Mouse (Mus musculus) MEL (cell line): Measurements from ENCODE around the gene Tax1bp3. TPM values are rescaled to one million over a fixed set of nuclear protein-coding genes. Genes with fewer than 3 reads are reported as not detected.

Experiments used
- DNase-seq: peaks from one replicate; pipeline ENCODE4 v3.0.0; 2011; ENCODE audit warnings: low read depth, low spot score
- H3K27ac ChIP-seq: 2 replicates; pipeline ENCODE4 v1.5.1; 2012; ENCODE audit warnings: low read depth, mild to moderate bottlenecking, control low read depth, low read length, moderate library complexity; ENCODE audit not compliant: control insufficient read depth
- H3K27me3 ChIP-seq, 2 experiments: fragments of 150-350 bp in 1 of 2; sonication (generic) in 1 of 2; 2 replicates each; pipeline ENCODE4 v1.6.1; 2012; ENCODE audit warnings: low read length in 2 of 2, mild to moderate bottlenecking in 2 of 2, improper control_type of control experiment in 1 of 2, moderate library complexity in 1 of 2; ENCODE audit not compliant: insufficient read depth in 2 of 2, control insufficient read depth in 1 of 2
- H3K36me3 ChIP-seq, 2 experiments: 2 replicates each; pipeline ENCODE4 v1.6.1; 2012 to 2014; ENCODE audit warnings: low read length in 2 of 2, improper control_type of control experiment in 1 of 2, inconsistent platforms in 1 of 2, mild to moderate bottlenecking in 1 of 2; ENCODE audit not compliant: insufficient read depth in 2 of 2, control insufficient read depth in 1 of 2
- H3K4me1 ChIP-seq, 2 experiments: fragments of 150-350 bp in 1 of 2; sonication (generic) in 1 of 2; 2 replicates each; pipeline ENCODE4 v1.6.1; 2012; ENCODE audit warnings: low read length in 2 of 2, improper control_type of control experiment in 1 of 2, mild to moderate bottlenecking in 1 of 2; ENCODE audit not compliant: insufficient read depth in 2 of 2, control insufficient read depth in 1 of 2
- H3K4me3 ChIP-seq, 2 experiments: fragments of 150-350 bp in 1 of 2; sonication (generic) in 1 of 2; 2 replicates each; pipeline ENCODE4 v1.5.1; 2012; ENCODE audit warnings: low read depth in 2 of 2, low read length in 2 of 2, mild to moderate bottlenecking in 2 of 2, moderate library complexity in 2 of 2, control low read depth in 1 of 2, improper control_type of control experiment in 1 of 2; ENCODE audit not compliant: control insufficient read depth in 1 of 2, insufficient read depth in 1 of 2
- H3K79me2 ChIP-seq: 2 replicates; pipeline ENCODE4 v1.6.1; 2012; ENCODE audit warnings: mild to moderate bottlenecking, low read length, moderate library complexity; ENCODE audit not compliant: control insufficient read depth, poor library complexity, insufficient read depth
- H3K9ac ChIP-seq: 2 replicates; pipeline ENCODE4 v1.6.1; 2012; ENCODE audit warnings: low read depth, mild to moderate bottlenecking, control low read depth, low read length, moderate library complexity; ENCODE audit not compliant: control insufficient read depth, poor library complexity, severe bottlenecking
- H3K9me3 ChIP-seq: fragments of 150-350 bp; sonication (generic); replicated peaks from 2 replicates; pipeline ENCODE4 v1.6.1; 2012; ENCODE audit warnings: mild to moderate bottlenecking, low read length, improper control_type of control experiment, moderate library complexity; ENCODE audit not compliant: insufficient read depth
- CTCF ChIP-seq, 3 experiments: IDR thresholded peaks in 2 of 3; conservative IDR thresholded peaks in 1 of 3; 2 replicates each; pipeline ENCODE4 v1.5.1; 2011 to 2012; ENCODE audit warnings: low read length in 3 of 3, low read depth in 2 of 3, mild to moderate bottlenecking in 2 of 3, improper control_type of control experiment in 1 of 3, inconsistent platforms in 1 of 3, mixed read lengths in 1 of 3, moderate library complexity in 1 of 3; ENCODE audit not compliant: control insufficient read depth in 1 of 3, insufficient read depth in 1 of 3, poor library complexity in 1 of 3, severe bottlenecking in 1 of 3
- ETS1 ChIP-seq: IDR thresholded peaks from 2 replicates; pipeline ENCODE4 v1.6.1; 2012; ENCODE audit warnings: low read depth, mild to moderate bottlenecking, inconsistent platforms, low read length, improper control_type of control experiment, moderate library complexity
- GABPA ChIP-seq: IDR thresholded peaks from 2 replicates; pipeline ENCODE4 v1.6.1; 2012; ENCODE audit warnings: low read depth, mild to moderate bottlenecking, inconsistent platforms, low read length, improper control_type of control experiment, moderate library complexity
- GATA1 ChIP-seq: IDR thresholded peaks from 2 replicates; pipeline ENCODE4 v1.6.1; 2011; ENCODE audit warnings: low read depth, low read length, improper control_type of control experiment
- JUND ChIP-seq: IDR thresholded peaks from 2 replicates; pipeline ENCODE4 v1.6.1; 2011; ENCODE audit warnings: low read depth, mild to moderate bottlenecking, improper control_type of control experiment, low read length
- MAFK ChIP-seq: IDR thresholded peaks from 2 replicates; pipeline ENCODE4 v1.6.1; 2011; ENCODE audit warnings: low read depth, mild to moderate bottlenecking, low read length, improper control_type of control experiment, borderline replicate concordance
- MAX ChIP-seq: IDR thresholded peaks from 2 replicates; pipeline ENCODE4 v1.6.1; 2011; ENCODE audit warnings: low read length, improper control_type of control experiment
- MAZ ChIP-seq: IDR thresholded peaks from 2 replicates; pipeline ENCODE4 v1.6.1; 2012; ENCODE audit warnings: low read depth, mild to moderate bottlenecking, inconsistent platforms, low read length, improper control_type of control experiment
- MEF2A ChIP-seq: IDR thresholded peaks from 2 replicates; pipeline ENCODE4 v1.6.1; 2014; ENCODE audit warnings: low read depth, mild to moderate bottlenecking, inconsistent platforms, low read length, improper control_type of control experiment; ENCODE audit not compliant: poor library complexity, insufficient replicate concordance, severe bottlenecking; ENCODE audit errors: extremely low read depth
- POLR2AphosphoS2 ChIP-seq: IDR thresholded peaks from 2 replicates; pipeline ENCODE4 v1.6.1; 2011; ENCODE audit warnings: low read length, improper control_type of control experiment
- POLR2AphosphoS5 ChIP-seq: IDR thresholded peaks from 2 replicates; pipeline ENCODE4 v1.6.1; 2012; ENCODE audit warnings: low read depth, borderline replicate concordance, mild to moderate bottlenecking, inconsistent platforms, low read length, moderate library complexity, mixed read lengths
- RAD21 ChIP-seq: IDR thresholded peaks from 2 replicates; pipeline ENCODE4 v1.6.1; 2011; ENCODE audit warnings: mild to moderate bottlenecking, low read depth, low read length, improper control_type of control experiment
- RCOR1 ChIP-seq: IDR thresholded peaks from 2 replicates; pipeline ENCODE4 v1.6.1; 2012; ENCODE audit warnings: low read depth, mild to moderate bottlenecking, inconsistent platforms, low read length, improper control_type of control experiment
- SIN3A ChIP-seq: IDR thresholded peaks from 2 replicates; pipeline ENCODE4 v1.6.1; 2012; ENCODE audit warnings: low read length, improper control_type of control experiment, inconsistent platforms
- SMC3 ChIP-seq: IDR thresholded peaks from 2 replicates; pipeline ENCODE4 v1.6.1; 2011; ENCODE audit warnings: low read depth, low read length, improper control_type of control experiment
- TAL1 ChIP-seq: IDR thresholded peaks from 2 replicates; pipeline ENCODE4 v1.6.1; 2012; ENCODE audit warnings: mild to moderate bottlenecking, inconsistent platforms, low read length, moderate library complexity, mixed read lengths
- TBP ChIP-seq: IDR thresholded peaks from 2 replicates; pipeline ENCODE4 v1.8.0; 2011; ENCODE audit warnings: low read depth, low read length, improper control_type of control experiment
- TCF12 ChIP-seq: IDR thresholded peaks from 2 replicates; pipeline ENCODE4 v1.6.1; 2014; ENCODE audit warnings: low read depth, mild to moderate bottlenecking, inconsistent platforms, low read length, improper control_type of control experiment, moderate library complexity
- USF2 ChIP-seq, 2 experiments: IDR thresholded peaks; 2 replicates each; pipeline ENCODE4 v1.6.1; 2011 to 2012; ENCODE audit warnings: improper control_type of control experiment in 2 of 2, low read length in 2 of 2, borderline replicate concordance in 1 of 2, inconsistent platforms in 1 of 2, low read depth in 1 of 2, mild to moderate bottlenecking in 1 of 2; ENCODE audit not compliant: insufficient read depth in 1 of 2
- ZC3H11A ChIP-seq: IDR thresholded peaks from 2 replicates; pipeline ENCODE4 v1.6.1; 2012; ENCODE audit warnings: low read depth, mild to moderate bottlenecking, inconsistent platforms, low read length, improper control_type of control experiment
- ZKSCAN1 ChIP-seq: IDR thresholded peaks from 2 replicates; pipeline ENCODE4 v1.6.1; 2012; ENCODE audit warnings: low read depth, mild to moderate bottlenecking, inconsistent platforms, low read length, improper control_type of control experiment, moderate library complexity
- ZNF384 ChIP-seq: IDR thresholded peaks from 2 replicates; pipeline ENCODE4 v1.6.1; 2012; ENCODE audit warnings: low read depth, mild to moderate bottlenecking, inconsistent platforms, low read length, improper control_type of control experiment
- polyA plus RNA-seq, 2 experiments: library from polyadenylated mRNA; stranded (reverse) in 1 of 2; unstranded in 1 of 2; fragments of >175 nt in 1 of 2; fragments of >200 nt in 1 of 2; gene quantifications; 2 replicates each; pipeline versions ENCODE4 v1.2.1 to v1.2.4; 2012; ENCODE audit warnings: low replicate concordance in 2 of 2, low read depth in 1 of 2; ENCODE audit not compliant: insufficient read length in 2 of 2, insufficient read depth in 1 of 2, missing spikeins in 1 of 2
- total RNA-seq: library from RNA; depleted of rRNA; stranded (reverse); fragments of 300-350 nt; gene quantifications from 2 replicates; pipeline ENCODE4 v1.2.3, GENCODE M21; 2012

Tax1bp3 gene
- total and polyA plus RNA-seq, 3 experiments: 13.1 to 30.9 TPM; not detected in 1

GRCm38 (mm10) chr11:73205194-73205593 lies 28.3 kb downstream of the Tax1bp3 start:
- Histone ChIP-seq H3K9ac (no peak overlapping the region), H3K36me3 (0 out of 4 replicates have a peak, but pooled peaks cover 0 to under 1% of the 10 kb centered on the region in 2 experiments), H3K27me3 (no peaks in the 10 kb centered on the region), H3K9me3 (no peaks in the 10 kb centered on the region), H3K27ac (no peak overlapping the region), H3K4me3 (no peak overlapping the region), H3K79me2 (no peaks in the 10 kb centered on the region), H3K4me1 (no peaks in the 10 kb centered on the region)
- TF ChIP-seq MAFK: no peak
- TF ChIP-seq TAL1: no peak
- TF ChIP-seq TBP: no peak
- TF ChIP-seq MEF2A: no peak
- TF ChIP-seq GATA1: no peak
- TF ChIP-seq USF2 (IDR thresholded peaks at IDR 0.05; ENCODE audit: borderline replicate concordance in 1 of 2, insufficient read depth in 1 of 2, low read depth in 1 of 2, low read length in 2 of 2): no peak
- no peak for TF ChIP-seq MAX
- no peak for TF ChIP-seq GABPA
- TF ChIP-seq SIN3A: no peak
- TF ChIP-seq CTCF (IDR thresholded peaks at IDR 0.05 in 2 of 3, conservative IDR thresholded peaks at IDR 0.05 in 1 of 3; ENCODE audit: control insufficient read depth in 1 of 3, insufficient read depth in 1 of 3, low read depth in 2 of 3, low read length in 3 of 3, poor library complexity in 1 of 3, severe bottlenecking in 1 of 3): no peak
- no peak for TF ChIP-seq ZNF384
- no peak for TF ChIP-seq SMC3
- TF ChIP-seq ZKSCAN1: no peak
- TF ChIP-seq JUND: no peak
- no peak for TF ChIP-seq TCF12
- no peak for TF ChIP-seq POLR2AphosphoS2
- TF ChIP-seq POLR2AphosphoS5: no peak
- TF ChIP-seq MAZ: no peak
- no peak for TF ChIP-seq RCOR1
- no peak for DNase-seq

GRCm38 (mm10) chr11:73207621-73208020 lies 30.7 kb downstream of the Tax1bp3 start:
- Histone ChIP-seq H3K4me3 (no peak overlapping the region), H3K9me3 (no peaks in the 10 kb centered on the region), H3K27me3 (no peaks in the 10 kb centered on the region), H3K36me3 (no peaks in the 10 kb centered on the region), H3K27ac (no peak overlapping the region), H3K9ac (no peak overlapping the region), H3K79me2 (no peaks in the 10 kb centered on the region), H3K4me1 (no peaks in the 10 kb centered on the region)
- peak; percentile 45 to 52 (median 48) for TF ChIP-seq CTCF (IDR thresholded peaks at IDR 0.05 in 2 of 3, conservative IDR thresholded peaks at IDR 0.05 in 1 of 3; ENCODE audit: control insufficient read depth in 1 of 3, insufficient read depth in 1 of 3, low read depth in 2 of 3, low read length in 3 of 3, poor library complexity in 1 of 3, severe bottlenecking in 1 of 3)
- peak; percentile 58 for TF ChIP-seq SMC3
- TF ChIP-seq ETS1: no peak
- TF ChIP-seq GATA1: peak; percentile 38; the same call in 1 of the 2 replicates
- TF ChIP-seq ZC3H11A: 0 out of 2 replicates have a peak, but pooled peaks have one; percentile 20
- TF ChIP-seq RAD21: peak; percentile 39
- peak; percentile 54 for DNase-seq
